Mouse (Mus musculus): ENCODE data around the gene Map4k4. TPM values are rescaled to one million over a fixed set of nuclear protein-coding genes. Genes with fewer than 3 reads are reported as not detected.

The Map4k4 gene
- polyA plus RNA-seq, 1 experiment = 22.8 TPM

DNA sequence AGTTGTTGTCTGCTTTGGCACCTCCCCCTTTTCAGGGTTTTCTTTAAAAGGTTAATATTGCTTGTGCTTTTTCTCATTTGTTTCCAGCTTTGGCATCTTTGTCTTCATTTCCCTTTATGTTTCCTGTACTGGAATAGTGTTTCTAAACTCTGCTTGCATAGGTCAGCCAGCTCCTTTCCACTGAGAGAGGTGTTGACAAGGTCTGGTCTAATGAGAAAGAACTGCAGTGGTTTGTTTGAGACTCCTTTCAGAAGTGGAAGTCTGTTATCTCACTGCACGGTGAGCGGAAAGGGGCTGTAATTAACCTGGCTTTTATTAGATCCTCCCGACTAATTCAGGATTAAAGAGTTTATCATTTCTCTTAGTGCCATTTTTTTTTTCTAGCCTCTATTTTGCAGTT, 49.9 kb downstream of the Map4k4 start:
- Histone ChIP-seq H3K36me3 (replicated peaks; ENCODE audit: low read length) (no peaks in the 10 kb centered on the region), H3K9me3 (no peaks in the 10 kb centered on the region), H3K4me1 (peaks cover 87% of the 10 kb centered on the region), H3K27me3 (replicated peaks) (no peaks in the 10 kb centered on the region), H3K4me3 (replicated peaks) (no peak overlapping the region)
- TF ChIP-seq FLI1 (IDR thresholded peaks at IDR 0.05; ENCODE audit: low read length) = no peak
- TF ChIP-seq GATA1 (IDR thresholded peaks at IDR 0.05; ENCODE audit: borderline replicate concordance, low read length) = no peak

GRCm38 (mm10) chr1:39954652-39955051, 53.9 kb downstream of the Map4k4 start:
- TF ChIP-seq GATA1 (IDR thresholded peaks at IDR 0.05; ENCODE audit: borderline replicate concordance, low read length) (no peak), FLI1 (IDR thresholded peaks at IDR 0.05; ENCODE audit: low read length) (no peak)
- H3K36me3 ChIP-seq (replicated peaks; ENCODE audit: low read length) = no peaks in the 10 kb centered on the region
- no peaks in the 10 kb centered on the region for H3K27me3 ChIP-seq (replicated peaks)
- no peaks in the 10 kb centered on the region for H3K9me3 ChIP-seq
- peaks cover 79% of the 10 kb centered on the region for H3K4me1 ChIP-seq
- H3K4me3 ChIP-seq (replicated peaks) = no peak overlapping the region

DNA sequence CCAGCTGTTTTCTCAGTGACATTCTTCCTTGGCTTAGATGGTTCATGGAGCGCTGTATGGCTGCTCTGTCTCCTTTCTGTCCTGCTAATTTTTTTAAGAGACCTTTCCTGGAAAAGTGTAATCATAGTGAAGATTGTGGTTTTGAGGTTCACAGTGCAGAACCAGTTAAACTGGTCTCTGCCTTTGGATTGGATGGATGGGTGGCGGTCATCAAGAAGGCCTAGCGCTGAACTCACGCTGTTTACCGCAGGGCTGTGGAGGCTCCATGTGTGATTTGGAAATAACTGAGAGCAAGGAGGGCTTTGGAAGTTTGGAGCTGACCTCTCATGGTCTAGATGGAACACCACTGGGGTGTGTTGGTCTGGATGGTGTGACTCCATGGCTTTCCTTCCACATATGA, 56.0 kb downstream of the Map4k4 start:
- no peaks in the 10 kb centered on the region for H3K36me3 ChIP-seq (replicated peaks; ENCODE audit: low read length)

DNA sequence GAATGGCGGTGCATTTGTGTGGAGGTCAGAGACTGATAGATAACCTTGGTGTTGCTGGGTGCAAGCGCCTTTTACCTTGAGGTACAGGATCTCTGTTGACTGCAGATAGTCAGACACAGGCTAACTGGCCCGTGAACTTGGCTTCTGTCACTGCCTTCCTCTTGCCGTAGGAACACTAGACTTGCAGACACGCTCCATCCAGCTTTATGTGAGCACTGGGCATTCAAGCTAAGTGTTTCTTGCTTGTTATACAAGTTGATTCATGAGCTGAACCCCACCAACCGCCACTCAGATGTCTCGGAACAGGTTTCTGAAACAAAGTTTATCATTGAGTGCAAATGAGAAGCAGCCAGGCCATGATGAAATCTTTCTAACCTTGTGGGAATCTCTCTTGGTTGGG, 57.3 kb downstream of the Map4k4 start:
- Histone ChIP-seq H3K4me1 (peaks cover 75% of the 10 kb centered on the region), H3K36me3 (replicated peaks; ENCODE audit: low read length) (peaks cover 12% of the 10 kb centered on the region), H3K9me3 (no peaks in the 10 kb centered on the region), H3K27me3 (replicated peaks) (no peaks in the 10 kb centered on the region), H3K4me3 (replicated peaks) (no peak overlapping the region)
- no peak for TF ChIP-seq GATA1 (IDR thresholded peaks at IDR 0.05; ENCODE audit: borderline replicate concordance, low read length)

More for the DNA sequence above, 56.0 kb downstream of the Map4k4 start:
- TF ChIP-seq GATA1 (IDR thresholded peaks at IDR 0.05; ENCODE audit: borderline replicate concordance, low read length) = no peak
- TF ChIP-seq FLI1 (IDR thresholded peaks at IDR 0.05; ENCODE audit: low read length) = no peak
- no peaks in the 10 kb centered on the region for H3K27me3 ChIP-seq (replicated peaks)
- H3K4me3 ChIP-seq (replicated peaks) = no peak overlapping the region
- no peaks in the 10 kb centered on the region for H3K9me3 ChIP-seq
- peaks cover 80% of the 10 kb centered on the region for H3K4me1 ChIP-seq

- TF ChIP-seq FLI1 (IDR thresholded peaks at IDR 0.05; ENCODE audit: low read length) (no peak), GATA1 (IDR thresholded peaks at IDR 0.05; ENCODE audit: borderline replicate concordance, low read length) (no peak)
- H3K4me1 ChIP-seq = peaks cover 70% of the 10 kb centered on the region
These were observed 59.9 kb downstream of the Map4k4 start for GRCm38 (mm10) chr1:39960623-39961022.

GRCm38 (mm10) chr1:39961113-39961512, 60.4 kb downstream of the Map4k4 start:
- H3K9me3 ChIP-seq = no peaks in the 10 kb centered on the region
- H3K36me3 ChIP-seq (replicated peaks; ENCODE audit: low read length) = peaks cover 24% of the 10 kb centered on the region
- no peak overlapping the region for H3K4me3 ChIP-seq (replicated peaks)
- peaks cover 70% of the 10 kb centered on the region for H3K4me1 ChIP-seq
- no peaks in the 10 kb centered on the region for H3K27me3 ChIP-seq (replicated peaks)
- TF ChIP-seq FLI1 (IDR thresholded peaks at IDR 0.05; ENCODE audit: low read length) (no peak), GATA1 (IDR thresholded peaks at IDR 0.05; ENCODE audit: borderline replicate concordance, low read length) (no peak)

More at GRCm38 (mm10) chr1:39960623-39961022, 59.9 kb downstream of the Map4k4 start:
- Histone ChIP-seq H3K36me3 (replicated peaks; ENCODE audit: low read length) (peaks cover 24% of the 10 kb centered on the region), H3K9me3 (no peaks in the 10 kb centered on the region), H3K27me3 (replicated peaks) (no peaks in the 10 kb centered on the region), H3K4me3 (replicated peaks) (no peak overlapping the region)

- Histone ChIP-seq H3K9me3 (no peaks in the 10 kb centered on the region), H3K4me3 (replicated peaks) (no peak overlapping the region), H3K36me3 (replicated peaks; ENCODE audit: low read length) (peaks cover 24% of the 10 kb centered on the region), H3K27me3 (replicated peaks) (no peaks in the 10 kb centered on the region), H3K4me1 (peaks cover 60% of the 10 kb centered on the region)
- no peak for TF ChIP-seq FLI1 (IDR thresholded peaks at IDR 0.05; ENCODE audit: low read length)
- TF ChIP-seq GATA1 (IDR thresholded peaks at IDR 0.05; ENCODE audit: borderline replicate concordance, low read length) = no peak
These were observed 61.6 kb downstream of the Map4k4 start for GRCm38 (mm10) chr1:39962321-39962720.

DNA sequence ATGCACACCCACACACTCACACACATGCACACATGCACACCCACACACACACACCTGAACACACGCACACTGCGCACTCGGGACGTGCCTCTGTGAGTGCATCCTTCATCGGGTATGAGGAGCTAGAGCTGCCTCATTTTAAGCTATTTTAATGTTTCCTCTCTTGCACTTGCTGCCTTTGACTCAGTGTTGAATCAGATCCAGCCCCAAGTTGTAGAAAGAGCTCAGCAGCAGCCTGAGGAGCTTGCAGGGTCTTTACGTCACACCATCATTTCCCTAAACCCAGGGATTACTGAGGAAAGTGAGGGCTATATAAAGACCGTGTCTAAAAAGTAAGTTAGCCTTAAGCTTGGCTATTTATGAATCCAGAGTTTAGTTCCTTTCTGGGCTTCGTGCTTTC, 62.1 kb downstream of the Map4k4 start:
- Histone ChIP-seq H3K27me3 (replicated peaks) (no peaks in the 10 kb centered on the region), H3K9me3 (no peaks in the 10 kb centered on the region), H3K36me3 (replicated peaks; ENCODE audit: low read length) (peaks cover 25% of the 10 kb centered on the region), H3K4me1 (peaks cover 59% of the 10 kb centered on the region), H3K4me3 (replicated peaks) (peak overlapping the region; percentile 57)
- TF ChIP-seq FLI1 (IDR thresholded peaks at IDR 0.05; ENCODE audit: low read length) (no peak), GATA1 (IDR thresholded peaks at IDR 0.05; ENCODE audit: borderline replicate concordance, low read length) (no peak)

DNA sequence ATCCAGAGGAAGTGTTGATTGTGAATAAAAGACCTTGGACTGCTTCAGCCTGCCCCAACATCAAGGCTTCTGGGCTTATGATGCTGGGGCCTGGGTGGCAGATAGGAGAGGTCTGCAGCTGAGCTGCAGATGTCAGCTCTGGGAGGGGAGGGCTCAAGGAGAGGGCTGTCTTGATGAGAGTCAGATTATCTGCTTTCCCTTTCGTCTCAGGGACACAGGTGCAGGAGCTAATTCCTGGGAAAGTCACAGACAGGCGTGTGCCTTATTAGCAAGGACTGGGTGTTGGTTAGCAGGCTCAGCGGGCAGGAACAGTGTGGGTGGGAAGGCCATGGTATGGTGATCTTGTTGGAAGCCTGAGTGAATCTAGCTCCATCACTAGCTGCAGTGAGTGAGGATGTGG, 63.1 kb downstream of the Map4k4 start:
- Histone ChIP-seq H3K4me1 (peaks cover 62% of the 10 kb centered on the region), H3K4me3 (replicated peaks) (peak overlapping the region; percentile 10), H3K9me3 (no peaks in the 10 kb centered on the region), H3K36me3 (replicated peaks; ENCODE audit: low read length) (peaks cover 28% of the 10 kb centered on the region), H3K27me3 (replicated peaks) (no peaks in the 10 kb centered on the region)
- TF ChIP-seq GATA1 (IDR thresholded peaks at IDR 0.05; ENCODE audit: borderline replicate concordance, low read length) (no peak), FLI1 (IDR thresholded peaks at IDR 0.05; ENCODE audit: low read length) (no peak)

DNA sequence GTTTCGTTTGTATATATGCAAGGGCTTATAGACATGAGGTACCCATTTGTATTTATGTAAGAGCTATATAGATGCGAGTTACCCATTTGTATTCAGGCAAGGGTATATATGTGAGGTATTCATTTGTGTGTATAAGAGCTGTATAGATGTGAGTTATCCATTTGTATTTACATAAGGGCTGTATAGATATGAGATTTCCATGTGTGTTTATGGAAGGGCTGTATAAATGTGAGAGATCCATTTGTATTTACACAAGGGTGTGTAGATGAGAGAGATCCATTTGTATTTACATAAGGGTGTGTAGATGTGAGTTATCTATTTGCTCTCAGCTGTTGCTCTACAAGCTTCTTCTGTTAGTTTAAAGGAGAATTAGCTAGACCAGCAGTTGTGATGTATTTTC, 63.7 kb downstream of the Map4k4 start:
- H3K9me3 ChIP-seq = no peaks in the 10 kb centered on the region
- H3K4me1 ChIP-seq = peaks cover 66% of the 10 kb centered on the region
- TF ChIP-seq FLI1 (IDR thresholded peaks at IDR 0.05; ENCODE audit: low read length) (no peak), GATA1 (IDR thresholded peaks at IDR 0.05; ENCODE audit: borderline replicate concordance, low read length) (no peak)
- no peak overlapping the region for H3K4me3 ChIP-seq (replicated peaks)
- H3K36me3 ChIP-seq (replicated peaks; ENCODE audit: low read length) = peaks cover 30% of the 10 kb centered on the region
- H3K27me3 ChIP-seq (replicated peaks) = no peaks in the 10 kb centered on the region

- Histone ChIP-seq H3K4me3 (replicated peaks) (peak overlapping the region; percentile 77), H3K9me3 (no peaks in the 10 kb centered on the region), H3K4me1 (peaks cover 66% of the 10 kb centered on the region), H3K27me3 (replicated peaks) (no peaks in the 10 kb centered on the region), H3K36me3 (replicated peaks; ENCODE audit: low read length) (peaks cover 33% of the 10 kb centered on the region)
- TF ChIP-seq FLI1 (IDR thresholded peaks at IDR 0.05; ENCODE audit: low read length) = no peak
- no peak for TF ChIP-seq GATA1 (IDR thresholded peaks at IDR 0.05; ENCODE audit: borderline replicate concordance, low read length)
These were observed 64.7 kb downstream of the Map4k4 start for GRCm38 (mm10) chr1:39965461-39965860.

All from megakaryocyte, embryonic 14.5 days (primary cell).